Mouse (Mus musculus): ENCODE data around the gene Mrpl9. TPM values are rescaled to one million over a fixed set of nuclear protein-coding genes. Genes with fewer than 3 reads are reported as not detected.

The Mrpl9 gene
- polyA plus RNA-seq, 1 experiment from 2014 or later = 75.2 TPM

- Histone ChIP-seq H3K27me3 (ENCODE audit: control insufficient read depth, insufficient read depth, low read length) (peaks cover 8% of the 10 kb centered on the region; the same call in 1 of the 2 replicates), H3K4me2 (ENCODE audit: low read depth, severe bottlenecking) (peak within 1 kb of the TSS; percentile 5; the same call in 1 of the 2 replicates), H3K9me3 (ENCODE audit: control insufficient read depth, low read length) (no peaks in the 10 kb centered on the region), H3K9ac (ENCODE audit: low read length) (no peak within 1 kb of the TSS; the same call in 1 of the 2 replicates), H3K4me1 (ENCODE audit: control insufficient read depth, insufficient read depth, low read length) (peaks cover 13% of the 10 kb centered on the region; the same call in 1 of the 2 replicates), H3K27ac (replicated peaks; ENCODE audit: low read depth, low read length) (no peak within 1 kb of the TSS), H3K36me3 (ENCODE audit: control insufficient read depth, insufficient read depth, low read length) (no peaks in the 10 kb centered on the region), H3K4me3 (ENCODE audit: low read depth, low read length) (no peak within 1 kb of the TSS)
- ATAC-seq (ENCODE audit: insufficient number of reproducible peaks, low FRiP score, low TSS enrichment, low read depth) (no peak), DNase-seq (ENCODE audit: low spot score) (no peak)
- WGBS = 7% methylated on average over 16 of the region's 16 CpGs
These were observed 37.3 kb downstream of the Mrpl9 start, which contains the start of gene Riiad1 for GRCm38 (mm10) chr3:94480291-94480884. TSS of gene Riiad1 (minus strand) at chr3:94480341.

- H3K27ac ChIP-seq (replicated peaks; ENCODE audit: low read depth, low read length) = no peak overlapping the region
- H3K27me3 ChIP-seq (ENCODE audit: control insufficient read depth, insufficient read depth, low read length) = peaks cover 8% of the 10 kb centered on the region; the same call in 1 of the 2 replicates
- DNase-seq (ENCODE audit: low spot score) (no peak), ATAC-seq (ENCODE audit: insufficient number of reproducible peaks, low FRiP score, low TSS enrichment, low read depth) (no peak)
- no peaks in the 10 kb centered on the region for H3K36me3 ChIP-seq (ENCODE audit: control insufficient read depth, insufficient read depth, low read length)
- no peaks in the 10 kb centered on the region for H3K9me3 ChIP-seq (ENCODE audit: control insufficient read depth, low read length)
- no peak overlapping the region for H3K4me3 ChIP-seq (ENCODE audit: low read depth, low read length)
- H3K9ac ChIP-seq (ENCODE audit: low read length) = no peak overlapping the region; the same call in 1 of the 2 replicates
- H3K4me2 ChIP-seq (ENCODE audit: low read depth, severe bottlenecking) = no peak overlapping the region
- WGBS = 72% methylated on average over 4 of the region's 4 CpGs
- H3K4me1 ChIP-seq (ENCODE audit: control insufficient read depth, insufficient read depth, low read length) = peaks cover 12% of the 10 kb centered on the region; the same call in 1 of the 2 replicates
These were observed 38.3 kb downstream of the Mrpl9 start for GRCm38 (mm10) chr3:94481429-94481828.

- ATAC-seq (ENCODE audit: insufficient number of reproducible peaks, low FRiP score, low TSS enrichment, low read depth) (no peak), DNase-seq (ENCODE audit: low spot score) (no peak)
- WGBS = 86% methylated on average over 17 of the region's 17 CpGs
- Histone ChIP-seq H3K27me3 (ENCODE audit: control insufficient read depth, insufficient read depth, low read length) (peaks cover 8% of the 10 kb centered on the region; the same call in 1 of the 2 replicates), H3K4me3 (ENCODE audit: low read depth, low read length) (no peak overlapping the region), H3K27ac (replicated peaks; ENCODE audit: low read depth, low read length) (no peak overlapping the region), H3K9ac (ENCODE audit: low read length) (no peak overlapping the region), H3K36me3 (ENCODE audit: control insufficient read depth, insufficient read depth, low read length) (no peaks in the 10 kb centered on the region), H3K9me3 (ENCODE audit: control insufficient read depth, low read length) (no peaks in the 10 kb centered on the region), H3K4me1 (ENCODE audit: control insufficient read depth, insufficient read depth, low read length) (peaks cover 9% of the 10 kb centered on the region; the same call in 1 of the 2 replicates), H3K4me2 (ENCODE audit: low read depth, severe bottlenecking) (no peak overlapping the region)
These were observed 39.8 kb downstream of the Mrpl9 start for GRCm38 (mm10) chr3:94482764-94483385.

- no peak overlapping the region for H3K4me3 ChIP-seq (ENCODE audit: low read depth, low read length)
- H3K36me3 ChIP-seq (ENCODE audit: control insufficient read depth, insufficient read depth, low read length) = no peaks in the 10 kb centered on the region
- H3K4me1 ChIP-seq (ENCODE audit: control insufficient read depth, insufficient read depth, low read length) = peaks cover 9% of the 10 kb centered on the region; the same call in 1 of the 2 replicates
- DNase-seq (ENCODE audit: low spot score) (peak; percentile 80), ATAC-seq (ENCODE audit: insufficient number of reproducible peaks, low FRiP score, low TSS enrichment, low read depth) (peak; percentile 69)
- peak overlapping the region; percentile 27; the same call in 1 of the 2 replicates for H3K4me2 ChIP-seq (ENCODE audit: low read depth, severe bottlenecking)
- WGBS = 22% methylated on average over 20 of the region's 20 CpGs
- H3K27ac ChIP-seq (replicated peaks; ENCODE audit: low read depth, low read length) = no peak overlapping the region
- H3K9ac ChIP-seq (ENCODE audit: low read length) = no peak overlapping the region
- H3K27me3 ChIP-seq (ENCODE audit: control insufficient read depth, insufficient read depth, low read length) = peaks cover 6% of the 10 kb centered on the region; the same call in 1 of the 2 replicates
- H3K9me3 ChIP-seq (ENCODE audit: control insufficient read depth, low read length) = no peaks in the 10 kb centered on the region
These were observed 40.8 kb downstream of the Mrpl9 start for GRCm38 (mm10) chr3:94483790-94484439.

GRCm38 (mm10) chr3:94485922-94486321, 42.8 kb downstream of the Mrpl9 start:
- WGBS = 71% methylated on average over 7 of the region's 7 CpGs
- Histone ChIP-seq H3K9ac (ENCODE audit: low read length) (no peak overlapping the region), H3K4me1 (ENCODE audit: control insufficient read depth, insufficient read depth, low read length) (0 out of 2 replicates have a peak, but pooled peaks cover 5% of the 10 kb centered on the region), H3K36me3 (ENCODE audit: control insufficient read depth, insufficient read depth, low read length) (no peaks in the 10 kb centered on the region; the same call in 1 of the 2 replicates), H3K9me3 (ENCODE audit: control insufficient read depth, low read length) (no peaks in the 10 kb centered on the region), H3K4me3 (ENCODE audit: low read depth, low read length) (no peak overlapping the region), H3K27me3 (ENCODE audit: control insufficient read depth, insufficient read depth, low read length) (no peaks in the 10 kb centered on the region), H3K27ac (replicated peaks; ENCODE audit: low read depth, low read length) (no peak overlapping the region), H3K4me2 (ENCODE audit: low read depth, severe bottlenecking) (no peak overlapping the region)
- no peak for ATAC-seq (ENCODE audit: insufficient number of reproducible peaks, low FRiP score, low TSS enrichment, low read depth)
- DNase-seq (ENCODE audit: low spot score) = no peak

- WGBS = 83% methylated on average over 6 of the region's 6 CpGs
- ATAC-seq (ENCODE audit: insufficient number of reproducible peaks, low FRiP score, low TSS enrichment, low read depth) = no peak
- Histone ChIP-seq H3K9me3 (ENCODE audit: control insufficient read depth, low read length) (no peaks in the 10 kb centered on the region), H3K36me3 (ENCODE audit: control insufficient read depth, insufficient read depth, low read length) (no peaks in the 10 kb centered on the region; the same call in 1 of the 2 replicates), H3K9ac (ENCODE audit: low read length) (no peak overlapping the region), H3K27ac (replicated peaks; ENCODE audit: low read depth, low read length) (no peak overlapping the region), H3K4me2 (ENCODE audit: low read depth, severe bottlenecking) (no peak overlapping the region), H3K4me3 (ENCODE audit: low read depth, low read length) (no peak overlapping the region), H3K27me3 (ENCODE audit: control insufficient read depth, insufficient read depth, low read length) (no peaks in the 10 kb centered on the region), H3K4me1 (ENCODE audit: control insufficient read depth, insufficient read depth, low read length) (0 out of 2 replicates have a peak, but pooled peaks cover 5% of the 10 kb centered on the region)
- no peak for DNase-seq (ENCODE audit: low spot score)
These were observed 44.5 kb downstream of the Mrpl9 start for GRCm38 (mm10) chr3:94487581-94487980.

GRCm38 (mm10) chr3:94497162-94497561, 54.0 kb downstream of the Mrpl9 start:
- Histone ChIP-seq H3K27me3 (ENCODE audit: control insufficient read depth, insufficient read depth, low read length) (no peaks in the 10 kb centered on the region), H3K9me3 (ENCODE audit: control insufficient read depth, low read length) (no peaks in the 10 kb centered on the region), H3K27ac (replicated peaks; ENCODE audit: low read depth, low read length) (no peak overlapping the region), H3K4me1 (ENCODE audit: control insufficient read depth, insufficient read depth, low read length) (no peaks in the 10 kb centered on the region), H3K36me3 (ENCODE audit: control insufficient read depth, insufficient read depth, low read length) (no peaks in the 10 kb centered on the region), H3K4me3 (ENCODE audit: low read depth, low read length) (no peak overlapping the region), H3K4me2 (ENCODE audit: low read depth, severe bottlenecking) (no peak overlapping the region), H3K9ac (ENCODE audit: low read length) (no peak overlapping the region)
- ATAC-seq (ENCODE audit: insufficient number of reproducible peaks, low FRiP score, low TSS enrichment, low read depth) (no peak), DNase-seq (ENCODE audit: low spot score) (no peak)
- WGBS = 75% methylated on average over 4 of the region's 4 CpGs
